Mouse (Mus musculus): ENCODE results near the gene Ptpdc1.

Ptpdc1 gene

GRCm38 (mm10) chr13:48585786-48586185 lies 39.7 kb downstream of the Ptpdc1 start:
- DNase-seq (ENCODE audit: low spot score in 2 of 2): no peak

DNA sequence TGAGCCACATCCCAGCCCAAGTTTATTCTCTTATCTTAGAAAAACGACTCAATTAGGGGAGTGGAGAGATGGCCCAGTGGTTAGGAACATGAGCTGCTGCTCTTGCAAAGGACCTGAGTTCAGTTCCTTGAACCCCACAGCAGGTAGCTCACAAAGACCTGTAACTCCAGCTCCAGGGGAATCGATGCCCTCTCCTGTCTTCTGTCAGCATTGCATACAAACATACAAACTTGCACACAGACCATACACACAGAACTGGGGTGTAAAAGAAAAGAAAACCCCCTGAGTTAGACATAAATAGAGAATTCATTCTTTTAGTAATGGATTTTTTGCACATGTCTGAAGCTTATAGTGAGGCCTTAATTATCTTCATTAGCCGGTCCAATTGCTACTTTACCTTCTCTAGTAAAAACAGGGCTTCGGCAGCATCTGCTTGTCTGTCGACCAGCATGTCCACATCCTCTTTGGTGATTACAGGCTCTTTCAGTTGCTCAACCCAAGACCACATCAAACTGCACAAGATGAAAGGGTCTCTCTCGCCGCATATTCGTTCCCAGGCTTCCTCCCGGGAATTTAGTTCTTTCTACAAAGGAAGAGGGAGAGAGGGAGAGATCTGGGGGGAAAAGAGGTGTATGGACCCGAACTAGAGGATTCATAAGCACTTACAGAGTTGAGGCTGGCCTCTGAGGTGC lies 42.6 kb downstream of the Ptpdc1 start:
- no peak for DNase-seq (ENCODE audit: low spot score in 2 of 2)

DNA sequence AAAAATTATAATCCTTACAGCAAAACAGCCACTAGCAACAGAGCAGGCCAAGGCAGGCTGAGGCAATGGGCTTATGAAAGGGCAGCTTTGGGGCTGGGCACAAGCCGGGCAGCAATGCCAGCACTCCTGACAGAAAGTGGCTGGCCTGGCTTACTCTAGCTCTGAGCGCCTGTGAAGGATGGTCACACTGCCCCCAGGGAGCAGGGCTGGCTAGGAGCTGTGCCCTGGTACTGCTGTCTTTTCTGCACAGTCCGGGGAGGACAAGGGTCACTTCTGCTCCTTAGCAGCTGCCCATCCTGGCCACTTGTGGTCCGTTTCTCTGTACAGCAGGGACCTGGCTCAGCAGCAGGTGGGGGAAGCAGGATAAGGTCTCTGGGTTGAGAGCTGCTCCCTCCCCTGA lies 46.8 kb downstream of the Ptpdc1 start:
- no peak for DNase-seq (ENCODE audit: low spot score in 2 of 2)

DNA sequence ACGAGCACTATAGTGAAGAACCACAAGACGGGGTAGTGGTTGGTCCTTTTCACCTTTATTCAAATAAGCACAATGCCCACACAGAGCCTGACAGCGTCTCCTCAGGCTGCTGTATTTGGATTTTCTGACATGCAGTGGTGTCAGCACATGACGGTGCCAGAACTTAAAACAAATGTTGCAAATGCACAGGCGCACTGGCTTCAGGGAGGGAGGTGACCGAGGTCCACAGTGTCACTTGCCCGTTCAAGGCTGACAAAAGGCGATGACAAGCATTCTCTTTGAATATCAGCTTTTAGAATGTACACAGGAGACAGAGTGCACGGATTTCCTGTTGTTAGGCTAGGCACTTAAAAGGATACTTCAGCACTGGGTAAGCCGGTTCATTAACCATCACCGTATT lies 47.6 kb downstream of the Ptpdc1 start:
- DNase-seq (ENCODE audit: low spot score in 2 of 2): no peak

- DNase-seq (ENCODE audit: low spot score in 2 of 2): no peak
Measured at GRCm38 (mm10) chr13:48577007-48577406, 48.5 kb downstream of the Ptpdc1 start.

- DNase-seq (ENCODE audit: low spot score in 2 of 2): no peak
Measured at GRCm38 (mm10) chr13:48574718-48575117, 50.7 kb downstream of the Ptpdc1 start.

GRCm38 (mm10) chr13:48573525-48574355 lies 51.7 kb downstream of the Ptpdc1 start:
- no peak for DNase-seq (ENCODE audit: low spot score in 2 of 2)

DNA sequence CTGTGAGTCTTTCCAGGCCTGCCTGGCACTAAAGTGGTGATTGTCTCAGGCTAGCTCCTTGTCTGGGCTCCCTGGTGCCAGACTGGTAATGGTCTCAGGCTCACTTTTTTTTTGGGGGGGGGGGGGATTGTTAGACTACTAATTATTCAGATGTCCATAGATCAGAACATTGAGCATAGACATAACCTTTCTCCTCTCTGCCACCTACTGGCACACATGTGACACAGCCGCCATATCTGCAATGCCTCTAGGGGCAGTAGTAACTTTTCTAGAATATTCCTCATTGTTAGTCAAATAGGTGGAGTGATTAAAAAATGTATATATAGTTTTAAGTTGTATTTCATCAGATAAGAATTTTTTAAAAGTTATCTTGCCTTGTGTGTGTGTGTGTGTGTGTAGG lies 53.3 kb downstream of the Ptpdc1 start:
- peak in 1 of 2 experiments; percentile 49 for DNase-seq (ENCODE audit: low spot score in 2 of 2)

DNA sequence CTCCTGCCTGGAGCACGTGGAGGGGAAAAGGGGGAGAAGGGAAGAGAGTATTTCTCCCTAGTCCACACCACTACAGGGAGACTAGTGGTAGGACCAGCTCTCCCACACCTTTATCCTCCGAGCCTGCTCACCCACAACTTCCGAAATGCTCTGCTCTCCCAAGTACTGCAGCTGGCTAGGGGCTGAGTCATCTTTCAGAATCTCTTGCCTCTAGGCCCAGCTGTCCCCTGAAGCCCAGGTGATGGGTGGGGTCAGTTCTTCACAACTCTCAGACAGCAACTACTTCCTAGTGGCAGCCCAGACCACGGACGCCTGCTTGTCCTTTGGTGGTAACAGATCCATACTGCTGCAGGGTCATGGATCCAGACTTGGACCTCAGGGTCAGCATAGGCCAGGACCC lies 54.2 kb downstream of the Ptpdc1 start:
- DNase-seq (ENCODE audit: low spot score in 2 of 2): no peak

DNA sequence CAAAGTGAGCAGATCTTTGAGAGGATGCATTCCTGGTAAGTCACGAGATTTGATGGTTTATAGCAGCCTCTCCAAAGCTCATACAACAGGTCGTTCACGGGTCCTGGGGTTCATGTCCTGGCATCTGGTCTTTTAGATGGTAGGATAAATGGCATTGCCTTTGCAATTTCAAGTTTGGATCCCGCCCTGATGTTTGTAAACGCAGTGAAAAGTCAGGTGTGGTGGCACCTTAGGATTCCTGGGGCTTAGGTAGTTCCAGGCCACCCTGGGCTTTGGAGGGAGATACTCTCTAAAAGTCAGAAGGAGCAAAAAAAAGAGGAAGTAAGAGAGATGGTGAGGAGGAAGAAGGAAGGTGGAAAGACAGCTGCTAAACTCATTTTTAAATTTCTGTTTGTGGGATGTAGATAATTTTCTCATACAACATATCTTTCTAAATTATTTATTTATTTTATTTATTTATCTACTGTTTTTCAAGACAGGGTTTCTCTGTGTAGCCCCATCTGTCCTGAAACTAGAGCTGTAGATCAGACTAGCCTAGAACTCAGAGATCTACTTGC lies 55.8 kb downstream of the Ptpdc1 start:
- DNase-seq (ENCODE audit: low spot score in 2 of 2): no peak

DNA sequence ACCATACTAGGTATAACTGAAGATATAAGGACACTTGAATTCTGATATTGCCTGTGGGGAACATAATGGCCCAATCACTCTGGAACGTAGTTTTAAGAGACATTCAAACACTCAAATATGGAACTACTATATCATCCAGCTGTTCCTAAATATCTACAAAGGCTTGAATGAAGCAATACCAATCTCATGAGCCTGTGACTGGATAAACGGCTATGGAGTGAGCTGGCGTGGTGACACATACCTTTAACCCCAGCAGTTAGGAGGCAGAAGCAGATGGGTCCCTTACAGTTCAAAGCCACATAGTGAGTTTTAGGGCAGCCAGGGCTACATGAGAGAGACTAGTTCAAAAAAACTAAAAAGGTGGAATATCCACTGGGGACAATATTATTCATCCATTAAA lies 57.8 kb downstream of the Ptpdc1 start:
- no peak for DNase-seq (ENCODE audit: low spot score in 2 of 2)

DNA sequence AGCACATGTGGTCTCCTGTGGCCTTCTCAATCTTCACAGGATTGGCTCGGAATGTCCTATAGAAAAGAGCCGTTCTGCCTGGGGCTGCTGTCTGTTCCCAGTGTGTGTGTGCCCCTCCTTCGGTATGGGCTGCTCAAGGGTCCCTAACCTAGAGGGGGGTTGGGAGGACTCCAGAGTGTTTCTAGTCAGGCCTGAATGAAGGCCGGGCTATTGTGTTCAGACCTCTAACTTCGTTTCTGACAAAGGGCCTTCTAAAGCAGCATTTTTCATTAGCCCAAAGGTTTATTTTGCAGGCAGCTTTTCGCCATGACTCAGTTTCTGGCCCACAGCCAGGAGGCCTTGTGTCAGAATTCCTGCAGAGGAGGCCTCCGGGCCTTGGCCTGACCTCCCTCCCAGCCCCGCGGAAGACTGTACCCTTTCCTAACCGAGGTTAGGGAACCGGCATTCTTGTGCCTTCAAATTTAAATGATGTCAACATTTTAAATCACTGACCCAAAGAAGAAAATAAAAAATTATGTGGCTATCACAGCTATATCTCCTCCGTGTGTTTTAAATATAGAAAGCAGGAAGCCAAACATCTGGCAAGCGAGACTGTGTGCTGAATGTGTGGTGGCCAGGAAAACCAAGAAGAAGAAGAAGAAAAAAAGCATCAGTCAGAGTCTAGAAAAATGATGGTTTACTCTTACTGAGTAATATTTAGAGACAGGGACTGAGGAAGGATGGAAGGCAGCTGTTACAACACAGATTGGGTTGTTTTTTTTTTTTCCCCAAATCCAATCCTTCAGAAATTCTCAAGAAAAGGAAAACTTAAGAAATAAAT lies 59.1 kb downstream of the Ptpdc1 start:
- peak in 1 of 2 experiments; percentile 60 for DNase-seq (ENCODE audit: low spot score in 2 of 2)

DNA sequence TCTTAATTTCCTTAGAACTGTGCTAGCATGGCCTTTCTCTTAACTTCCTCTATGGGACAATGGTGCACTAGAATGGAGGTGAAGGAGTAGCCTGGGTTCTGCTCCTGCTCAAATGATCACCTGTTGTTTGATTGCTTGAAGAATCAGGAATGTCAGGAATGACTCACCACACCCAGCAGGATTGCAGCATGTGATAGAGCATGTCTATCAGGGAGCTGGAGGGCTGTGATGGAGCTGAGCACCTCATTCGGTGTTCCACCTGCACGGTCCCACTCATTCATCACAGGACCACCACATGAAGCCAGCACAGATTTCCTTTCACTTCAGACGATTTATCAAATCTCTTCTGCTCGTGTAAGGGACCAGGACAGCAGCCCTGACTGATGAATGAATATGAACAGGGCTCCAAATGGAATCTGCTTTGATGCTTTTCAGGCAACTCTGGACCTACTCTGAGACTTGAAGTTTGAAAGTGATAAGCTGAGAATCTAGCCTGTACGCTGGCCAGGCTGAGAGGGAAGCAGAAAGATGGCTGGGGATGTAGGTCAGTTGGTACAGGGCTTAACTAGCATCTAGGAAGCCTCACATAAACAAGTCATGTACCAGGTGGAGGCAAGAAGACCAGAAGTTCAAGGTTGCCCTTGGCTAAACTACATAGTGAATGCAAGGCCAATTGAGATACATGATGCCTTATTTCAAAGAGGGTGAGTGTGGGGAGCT lies 60.4 kb downstream of the Ptpdc1 start:
- DNase-seq (ENCODE audit: low spot score in 2 of 2): no peak

DNA sequence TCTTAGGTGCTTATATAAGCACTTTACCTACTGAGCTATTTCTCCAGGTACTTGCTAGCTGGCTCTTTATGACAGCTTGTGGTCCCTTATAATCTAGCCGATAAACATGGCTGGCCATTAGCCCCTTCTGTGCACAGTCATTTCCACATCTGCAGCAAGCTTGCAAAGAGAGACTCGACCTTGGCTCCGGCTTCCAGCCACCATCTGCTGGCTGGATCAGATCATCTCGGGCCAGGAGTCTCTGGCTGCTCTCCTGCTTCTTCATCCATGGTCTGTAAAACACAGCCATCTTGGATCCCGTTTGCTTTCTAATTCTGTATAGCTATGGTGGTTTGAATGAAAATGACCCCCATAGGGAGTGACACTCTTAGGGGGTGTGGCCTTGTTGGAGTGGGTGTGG lies 63.1 kb downstream of the Ptpdc1 start:
- DNase-seq (ENCODE audit: low spot score in 2 of 2): no peak

- DNase-seq (ENCODE audit: low spot score in 2 of 2): no peak
Measured at GRCm38 (mm10) chr13:48561481-48561880, 64.0 kb downstream of the Ptpdc1 start.

GRCm38 (mm10) chr13:48555976-48556375 lies 69.5 kb downstream of the Ptpdc1 start:
- DNase-seq (ENCODE audit: low spot score in 2 of 2): no peak

GRCm38 (mm10) chr13:48554552-48554951 lies 70.9 kb downstream of the Ptpdc1 start:
- DNase-seq (ENCODE audit: low spot score in 2 of 2): no peak

- DNase-seq (ENCODE audit: low spot score in 2 of 2): no peak
Measured at GRCm38 (mm10) chr13:48553511-48553910, 72.0 kb downstream of the Ptpdc1 start.

GRCm38 (mm10) chr13:48552181-48553090 lies 73.0 kb downstream of the Ptpdc1 start:
- peak; percentile 76 to 95 for DNase-seq (ENCODE audit: low spot score in 2 of 2)

- DNase-seq (ENCODE audit: low spot score in 2 of 2): no peak
Measured at GRCm38 (mm10) chr13:48548296-48548695, 77.2 kb downstream of the Ptpdc1 start.

Measured in cerebellum, postnatal 4 days (tissue).